Mouse (Mus musculus): Measurements from ENCODE around the gene Nln. TPM values are rescaled to one million over a fixed set of nuclear protein-coding genes. Genes with fewer than 3 reads are reported as not detected.

Nln gene
- polyA plus RNA-seq, 1 experiment, result 3.7 TPM

- Histone ChIP-seq H3K4me1 (ENCODE audit: control insufficient read depth, insufficient read depth, insufficient read length) (no peaks in the 10 kb centered on the region), H3K4me3 (ENCODE audit: extremely low read depth, insufficient read depth, insufficient read length) (no peak overlapping the region), H3K27ac (ENCODE audit: insufficient read depth, low read length) (no peak overlapping the region), H3K36me3 (ENCODE audit: control insufficient read depth, insufficient read depth, low read length) (no peaks in the 10 kb centered on the region), H3K27me3 (ENCODE audit: control insufficient read depth, insufficient read depth, low read length) (no peaks in the 10 kb centered on the region)
- no peak for TF ChIP-seq CTCF (IDR thresholded peaks at IDR 0.05; ENCODE audit: extremely low read depth, insufficient read depth, insufficient read length, insufficient replicate concordance)
- no peak for TF ChIP-seq POLR2A (IDR thresholded peaks at IDR 0.05; ENCODE audit: low read depth, low read length)
- 92% methylated on average over 9 of the region's 9 CpGs for WGBS
- DNase-seq (ENCODE audit: low read depth in 1 of 2, low spot score in 2 of 2), result no peak
Measured at GRCm38 (mm10) chr13:104052271-104052753, 57.1 kb downstream of the Nln start.

GRCm38 (mm10) chr13:104048835-104049234, 60.6 kb downstream of the Nln start:
- TF ChIP-seq CTCF (IDR thresholded peaks at IDR 0.05; ENCODE audit: extremely low read depth, insufficient read depth, insufficient read length, insufficient replicate concordance), result no peak
- no peak for TF ChIP-seq POLR2A (IDR thresholded peaks at IDR 0.05; ENCODE audit: low read depth, low read length)
- Histone ChIP-seq H3K36me3 (ENCODE audit: control insufficient read depth, insufficient read depth, low read length) (no peaks in the 10 kb centered on the region), H3K4me1 (ENCODE audit: control insufficient read depth, insufficient read depth, insufficient read length) (no peaks in the 10 kb centered on the region), H3K4me3 (ENCODE audit: extremely low read depth, insufficient read depth, insufficient read length) (no peak overlapping the region), H3K27ac (ENCODE audit: insufficient read depth, low read length) (no peak overlapping the region), H3K27me3 (ENCODE audit: control insufficient read depth, insufficient read depth, low read length) (no peaks in the 10 kb centered on the region)
- WGBS, result 84% methylated on average over 3 of the region's 3 CpGs
- DNase-seq (ENCODE audit: low read depth in 1 of 2, low spot score in 2 of 2), result no peak

- Histone ChIP-seq H3K27me3 (ENCODE audit: control insufficient read depth, insufficient read depth, low read length) (no peaks in the 10 kb centered on the region), H3K4me1 (ENCODE audit: control insufficient read depth, insufficient read depth, insufficient read length) (peaks cover 2% of the 10 kb centered on the region; the same call in 1 of the 2 replicates), H3K4me3 (ENCODE audit: extremely low read depth, insufficient read depth, insufficient read length) (no peak overlapping the region), H3K27ac (ENCODE audit: insufficient read depth, low read length) (no peak overlapping the region), H3K36me3 (ENCODE audit: control insufficient read depth, insufficient read depth, low read length) (no peaks in the 10 kb centered on the region)
- 48% methylated on average over 4 of the region's 4 CpGs for WGBS
- TF ChIP-seq POLR2A (IDR thresholded peaks at IDR 0.05; ENCODE audit: low read depth, low read length) (no peak), CTCF (IDR thresholded peaks at IDR 0.05; ENCODE audit: extremely low read depth, insufficient read depth, insufficient read length, insufficient replicate concordance) (no peak)
- no peak for DNase-seq (ENCODE audit: low read depth in 1 of 2, low spot score in 2 of 2)
Measured at GRCm38 (mm10) chr13:104045108-104045507, 64.3 kb downstream of the Nln start.

- Histone ChIP-seq H3K36me3 (ENCODE audit: control insufficient read depth, insufficient read depth, low read length) (no peaks in the 10 kb centered on the region), H3K4me1 (ENCODE audit: control insufficient read depth, insufficient read depth, insufficient read length) (peaks cover 2% of the 10 kb centered on the region; the same call in 1 of the 2 replicates), H3K4me3 (ENCODE audit: extremely low read depth, insufficient read depth, insufficient read length) (no peak overlapping the region), H3K27me3 (ENCODE audit: control insufficient read depth, insufficient read depth, low read length) (no peaks in the 10 kb centered on the region), H3K27ac (ENCODE audit: insufficient read depth, low read length) (no peak overlapping the region)
- no peak for DNase-seq (ENCODE audit: low read depth in 1 of 2, low spot score in 2 of 2)
- TF ChIP-seq CTCF (IDR thresholded peaks at IDR 0.05; ENCODE audit: extremely low read depth, insufficient read depth, insufficient read length, insufficient replicate concordance), result no peak
- no peak for TF ChIP-seq POLR2A (IDR thresholded peaks at IDR 0.05; ENCODE audit: low read depth, low read length)
- 74% methylated on average over 4 of the region's 4 CpGs for WGBS
Measured at GRCm38 (mm10) chr13:104044332-104044731, 65.1 kb downstream of the Nln start.

- Histone ChIP-seq H3K27ac (ENCODE audit: insufficient read depth, low read length) (no peak overlapping the region), H3K36me3 (ENCODE audit: control insufficient read depth, insufficient read depth, low read length) (no peaks in the 10 kb centered on the region), H3K27me3 (ENCODE audit: control insufficient read depth, insufficient read depth, low read length) (no peaks in the 10 kb centered on the region), H3K4me1 (ENCODE audit: control insufficient read depth, insufficient read depth, insufficient read length) (peaks cover 4% of the 10 kb centered on the region; the same call in 1 of the 2 replicates), H3K4me3 (ENCODE audit: extremely low read depth, insufficient read depth, insufficient read length) (no peak overlapping the region)
- TF ChIP-seq CTCF (IDR thresholded peaks at IDR 0.05; ENCODE audit: extremely low read depth, insufficient read depth, insufficient read length, insufficient replicate concordance) (no peak), POLR2A (IDR thresholded peaks at IDR 0.05; ENCODE audit: low read depth, low read length) (no peak)
- WGBS, result 42% methylated on average over 8 of the region's 8 CpGs
- DNase-seq (ENCODE audit: low read depth in 1 of 2, low spot score in 2 of 2), result peak; percentile 23 to 42
Measured at GRCm38 (mm10) chr13:104042738-104043137, 66.7 kb downstream of the Nln start.

GRCm38 (mm10) chr13:104041481-104041880, 67.9 kb downstream of the Nln start:
- H3K4me1 ChIP-seq (ENCODE audit: control insufficient read depth, insufficient read depth, insufficient read length), result peaks cover 4% of the 10 kb centered on the region; the same call in 1 of the 2 replicates
- 56% methylated on average over 7 of the region's 7 CpGs for WGBS
- H3K27ac ChIP-seq (ENCODE audit: insufficient read depth, low read length), result no peak overlapping the region
- H3K27me3 ChIP-seq (ENCODE audit: control insufficient read depth, insufficient read depth, low read length), result no peaks in the 10 kb centered on the region
- TF ChIP-seq POLR2A (IDR thresholded peaks at IDR 0.05; ENCODE audit: low read depth, low read length) (no peak), CTCF (IDR thresholded peaks at IDR 0.05; ENCODE audit: extremely low read depth, insufficient read depth, insufficient read length, insufficient replicate concordance) (no peak)
- no peak overlapping the region for H3K4me3 ChIP-seq (ENCODE audit: extremely low read depth, insufficient read depth, insufficient read length)
- no peaks in the 10 kb centered on the region; the same call in 1 of the 2 replicates for H3K36me3 ChIP-seq (ENCODE audit: control insufficient read depth, insufficient read depth, low read length)
- peak in 1 of 2 experiments; percentile 8 for DNase-seq (ENCODE audit: low read depth in 1 of 2, low spot score in 2 of 2)

GRCm38 (mm10) chr13:104040950-104041349, 68.5 kb downstream of the Nln start:
- H3K4me1 ChIP-seq (ENCODE audit: control insufficient read depth, insufficient read depth, insufficient read length), result peaks cover 4% of the 10 kb centered on the region; the same call in 1 of the 2 replicates
- no peak overlapping the region for H3K27ac ChIP-seq (ENCODE audit: insufficient read depth, low read length)
- 28% methylated on average over 4 of the region's 4 CpGs for WGBS
- no peak for DNase-seq (ENCODE audit: low read depth in 1 of 2, low spot score in 2 of 2)
- no peaks in the 10 kb centered on the region; the same call in 1 of the 2 replicates for H3K36me3 ChIP-seq (ENCODE audit: control insufficient read depth, insufficient read depth, low read length)
- H3K27me3 ChIP-seq (ENCODE audit: control insufficient read depth, insufficient read depth, low read length), result no peaks in the 10 kb centered on the region
- no peak overlapping the region for H3K4me3 ChIP-seq (ENCODE audit: extremely low read depth, insufficient read depth, insufficient read length)
- TF ChIP-seq POLR2A (IDR thresholded peaks at IDR 0.05; ENCODE audit: low read depth, low read length) (no peak), CTCF (IDR thresholded peaks at IDR 0.05; ENCODE audit: extremely low read depth, insufficient read depth, insufficient read length, insufficient replicate concordance) (no peak)

All from spleen, adult 2 months (tissue).